Comparison of ENCODE assay signal across 26 mouse cellular contexts in the genomic region with DNA sequence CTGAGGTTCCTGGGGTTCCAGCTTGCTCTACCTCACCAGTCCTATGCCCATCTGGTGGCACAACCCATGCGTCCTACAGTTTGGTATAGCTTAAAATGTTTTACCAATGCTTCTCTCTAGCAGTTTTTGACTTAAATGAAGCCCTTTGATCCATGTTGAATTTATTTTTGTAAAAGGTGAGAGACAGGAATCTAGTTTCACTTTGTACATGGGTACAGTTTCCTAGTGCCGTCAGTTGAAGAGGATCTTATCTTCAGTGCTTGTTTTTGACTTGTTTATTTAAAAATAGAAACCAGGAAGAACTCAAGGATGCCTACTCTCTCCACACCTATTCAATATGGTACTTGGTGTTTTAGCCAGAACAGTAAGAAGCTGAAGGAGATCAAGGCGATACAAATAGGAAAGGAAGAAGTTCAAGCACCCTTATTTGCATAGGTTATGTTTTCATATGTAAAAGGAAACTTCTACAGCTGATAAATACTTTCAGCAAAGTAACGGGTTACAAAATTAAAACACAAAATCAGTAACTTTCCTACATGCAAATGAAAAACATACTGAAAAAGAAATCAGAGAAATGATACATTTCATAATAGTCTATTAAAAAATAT. TPM values are rescaled to one million over a fixed set of nuclear protein-coding genes. Genes with fewer than 3 reads are reported as not detected.
A peak's percentile ranks its signal among the peaks of the same experiment; 100 is the strongest.
DNase-seq lines count a peak whose midpoint lies in the region; ATAC-seq and TF ChIP-seq lines count a peak whose summit lies in the region.
"Had no signal": no experiment of that assay in that cellular context is flagged by ENCODE, and none has a peak within 500 bp of the region (broad histone marks: within the 10 kb centered on the region; RNA-seq: fewer than 3 reads in every experiment).

No protein-coding gene starts in this region.

- ATAC-seq in liver, postnatal 0 days: no peak
- ATAC-seq in liver, embryonic 11.5 days (replicated peaks; ENCODE audit: low FRiP score): no peak
- ATAC-seq in activated CD4-positive, CD25-positive, alpha-beta regulatory T cell, adult 4 months: peak; percentile 67
- peak; percentile 82 for ATAC-seq in inflammation-experienced regulatory T-cells, adult 6 months
- ATAC-seq: forebrain, embryonic 14.5 days; forebrain, postnatal 0 days; hindbrain, postnatal 0 days; intestine, embryonic 15.5 days; Patski had no signal

- no peaks in the 10 kb centered on the region for H3K27me3 ChIP-seq in liver, postnatal 0 days (ENCODE audit: insufficient read depth, low read length)
- no peaks in the 10 kb centered on the region for H3K27me3 ChIP-seq in liver, embryonic 11.5 days (replicated peaks; ENCODE audit: control insufficient read depth, insufficient read depth, low read length)
- H3K27me3 ChIP-seq: heart, embryonic 13.5 days; intestine, embryonic 15.5 days had no signal

- TF ChIP-seq EP300 in liver, postnatal 0 days (IDR thresholded peaks at IDR 0.05; ENCODE audit: low read depth): no peak

- TF ChIP-seq CTCF in liver, postnatal 0 days (IDR thresholded peaks at IDR 0.05; ENCODE audit: low read depth): no peak

- H3K9me3 ChIP-seq in liver, postnatal 0 days (ENCODE audit: low read length): no peaks in the 10 kb centered on the region
- no peaks in the 10 kb centered on the region for H3K9me3 ChIP-seq in liver, embryonic 11.5 days (ENCODE audit: control insufficient read depth, low read length)
- H3K9me3 ChIP-seq: heart, embryonic 10.5 days; heart, embryonic 13.5 days; intestine, embryonic 15.5 days had no signal

- DNase-seq in liver, postnatal 0 days: no peak
- no peak for DNase-seq in liver, embryonic 11.5 days (ENCODE audit: low spot score)
- no peak for DNase-seq in frontal cortex, adult 2 months (ENCODE audit: extremely low spot score in 1 of 2, low spot score in 1 of 2)
- no peak for DNase-seq in kidney, adult 11 months
- no peak for DNase-seq in adrenal gland, adult 18-20 months (ENCODE audit: low spot score in 2 of 2)
- DNase-seq in testis, postnatal 10 days (ENCODE audit: low spot score): no peak
- DNase-seq: adrenal gland, adult 8-10 months; adrenal gland, postnatal 25 days; cerebellum, adult 11-12 months; cerebellum, adult 9-10 months; cerebellum, postnatal 14 days; forebrain, postnatal 0 days; gastrocnemius, postnatal 25 days; heart, adult 2 months; heart, postnatal 14 days; heart, postnatal 4 days had no signal

- no peak overlapping the region for H3K4me2 ChIP-seq in liver, postnatal 0 days (ENCODE audit: low read depth, low read length)
- H3K4me2 ChIP-seq in liver, embryonic 11.5 days: no peak overlapping the region
- H3K4me2 ChIP-seq: heart, embryonic 13.5 days; hindbrain, embryonic 14.5 days; intestine, embryonic 15.5 days had no signal

- no peak overlapping the region for H3K4me3 ChIP-seq in liver, postnatal 0 days (ENCODE audit: low read depth, low read length)
- no peak overlapping the region for H3K4me3 ChIP-seq in liver, embryonic 11.5 days (ENCODE audit: low read depth, low read length)
- H3K4me3 ChIP-seq: heart, adult 2 months; heart, embryonic 10.5 days; heart, embryonic 13.5 days; intestine, embryonic 15.5 days had no signal

- peaks cover 10% of the 10 kb centered on the region for H3K4me1 ChIP-seq in liver, postnatal 0 days (ENCODE audit: insufficient read depth)
- no peaks in the 10 kb centered on the region for H3K4me1 ChIP-seq in liver, embryonic 11.5 days (replicated peaks; ENCODE audit: control insufficient read depth, insufficient read depth, low read length)
- H3K4me1 ChIP-seq: heart, embryonic 13.5 days; intestine, embryonic 15.5 days had no signal

- no peaks in the 10 kb centered on the region for H3K36me3 ChIP-seq in liver, postnatal 0 days (replicated peaks; ENCODE audit: insufficient read depth, low read length)
- H3K36me3 ChIP-seq in liver, embryonic 11.5 days (ENCODE audit: control insufficient read depth, insufficient read depth, low read length): no peaks in the 10 kb centered on the region
- H3K36me3 ChIP-seq: G1E; heart, embryonic 10.5 days; heart, embryonic 13.5 days; intestine, embryonic 15.5 days had no signal

- peak overlapping the region; percentile 41; the same call in 1 of the 2 replicates for H3K27ac ChIP-seq in liver, postnatal 0 days (ENCODE audit: low read depth)
- H3K27ac ChIP-seq in liver, embryonic 11.5 days (ENCODE audit: low read depth, low read length): no peak overlapping the region
- H3K27ac ChIP-seq: heart, adult 2 months; heart, embryonic 10.5 days; heart, embryonic 13.5 days; hindbrain, embryonic 14.5 days; hindbrain, postnatal 0 days; intestine, embryonic 15.5 days had no signal

- 67% methylated on average over 4 of the region's 4 CpGs for WGBS in liver, postnatal 0 days (ENCODE audit: insufficient replicate concordance)
- 70% methylated on average over 4 of the region's 4 CpGs for whole genome bisulfite sequencing in liver, embryonic 11.5 days

- H3K9ac ChIP-seq in liver, postnatal 0 days (replicated peaks): no peak overlapping the region
- no peak overlapping the region for H3K9ac ChIP-seq in liver, embryonic 11.5 days (ENCODE audit: low read depth, low read length)
- H3K9ac ChIP-seq: forebrain, postnatal 0 days; heart, embryonic 13.5 days; hindbrain, embryonic 14.5 days; intestine, embryonic 15.5 days had no signal

RNA-seq across cellular contexts. Expression of a gene that starts 30.6 kb away (rescaled TPM):
- polyA plus RNA-seq in liver, postnatal 0 days (2015; fragmentation: Nextera tagmentation; extraction: Ambion mirVana): 5.1 and 6.2 TPM in 2 replicates
- polyA plus RNA-seq in liver, embryonic 11.5 days (2014; fragmentation: Nextera tagmentation; extraction: Ambion mirVana): 13.2 and 14.2 TPM in 2 replicates
- polyA plus RNA-seq in activated CD4-positive, CD25-positive, alpha-beta regulatory T cell, adult 4 months (2017; shearing (Covaris generic)): 10 to 100 TPM; 10.2 to 11.4 TPM
- 10 to 100 TPM; 10.6 to 14.0 (median 10.8) TPM for polyA plus RNA-seq in inflammation-experienced regulatory T-cells, adult 6 months (2017; shearing (Covaris generic))
- 10.1 and 10.9 TPM in 2 replicates for polyA plus RNA-seq in frontal cortex, adult 2 months (2012; rRNA removed)
- 10 to 100 TPM; 21.8 to 23.2 TPM for total RNA-seq in adrenal gland, adult 18-20 months (2021)

Comparison
In these comparisons a context has a peak if more than half of its experiments do, and no peak if none do; other contexts are left out.
1. ATAC-seq: peak in activated CD4-positive, CD25-positive, alpha-beta regulatory T cell, adult 4 months (single experiment) and inflammation-experienced regulatory T-cells, adult 6 months (single experiment); none in liver, postnatal 0 days (single experiment) and liver, embryonic 11.5 days (single experiment).